Mouse (Mus musculus): ENCODE results near the gene Noto. TPM values are rescaled to one million over a fixed set of nuclear protein-coding genes. Genes with fewer than 3 reads are reported as not detected.

Gene Noto
- total RNA-seq (2015) = not detected in 2 replicates
- not detected in 2 replicates for total RNA-seq (2017)

GRCm38 (mm10) chr6:85423836-85424379 is at the start of gene Noto:
TSS of gene Noto (plus strand) at chr6:85423886.
- ATAC-seq (replicated peaks; ENCODE audit: poor library complexity) = no peak

- ATAC-seq (replicated peaks; ENCODE audit: poor library complexity) = no peak
Measured at GRCm38 (mm10) chr6:85373951-85374733, 49.5 kb upstream of the Noto start, which contains the start of gene Rab11fip5. TSS of gene Rab11fip5 (minus strand) at chr6:85374634.

- ATAC-seq (replicated peaks; ENCODE audit: poor library complexity) = peak; percentile 90
Measured at GRCm38 (mm10) chr6:85374734-85375114, 49.0 kb upstream of the Noto start.

GRCm38 (mm10) chr6:85377066-85377734 is 46.5 kb upstream of the Noto start:
- ATAC-seq (replicated peaks; ENCODE audit: poor library complexity) = no peak

- no peak for ATAC-seq (replicated peaks; ENCODE audit: poor library complexity)
Measured at GRCm38 (mm10) chr6:85377876-85378275, 45.8 kb upstream of the Noto start.

GRCm38 (mm10) chr6:85378629-85379028 is 45.1 kb upstream of the Noto start:
- no peak for ATAC-seq (replicated peaks; ENCODE audit: poor library complexity)

- ATAC-seq (replicated peaks; ENCODE audit: poor library complexity) = peak; percentile 93
Measured at GRCm38 (mm10) chr6:85380201-85380900, 43.3 kb upstream of the Noto start.

GRCm38 (mm10) chr6:85380901-85381647 is 42.6 kb upstream of the Noto start:
- ATAC-seq (replicated peaks; ENCODE audit: poor library complexity) = peak; percentile 58

- ATAC-seq (replicated peaks; ENCODE audit: poor library complexity) = no peak
Measured at GRCm38 (mm10) chr6:85381648-85382020, 42.1 kb upstream of the Noto start.

GRCm38 (mm10) chr6:85382791-85383190 is 40.9 kb upstream of the Noto start:
- ATAC-seq (replicated peaks; ENCODE audit: poor library complexity) = no peak

- ATAC-seq (replicated peaks; ENCODE audit: poor library complexity) = peak; percentile 88
Measured at GRCm38 (mm10) chr6:85388608-85389007, 35.1 kb upstream of the Noto start.

GRCm38 (mm10) chr6:85391803-85392202 is 31.9 kb upstream of the Noto start:
- peak; percentile 87 for ATAC-seq (replicated peaks; ENCODE audit: poor library complexity)

GRCm38 (mm10) chr6:85395360-85395759 is 28.3 kb upstream of the Noto start:
- no peak for ATAC-seq (replicated peaks; ENCODE audit: poor library complexity)

- peak; percentile 92 for ATAC-seq (replicated peaks; ENCODE audit: poor library complexity)
Measured at GRCm38 (mm10) chr6:85397165-85397564, 26.5 kb upstream of the Noto start.

- no peak for ATAC-seq (replicated peaks; ENCODE audit: poor library complexity)
Measured at GRCm38 (mm10) chr6:85399715-85400114, 24.0 kb upstream of the Noto start.

GRCm38 (mm10) chr6:85402613-85403012 is 21.1 kb upstream of the Noto start:
- ATAC-seq (replicated peaks; ENCODE audit: poor library complexity) = 0 out of 2 replicates have a peak, but pooled peaks have one; percentile 29

GRCm38 (mm10) chr6:85403039-85403438 is 20.6 kb upstream of the Noto start:
- ATAC-seq (replicated peaks; ENCODE audit: poor library complexity) = no peak

- ATAC-seq (replicated peaks; ENCODE audit: poor library complexity) = no peak
Measured at GRCm38 (mm10) chr6:85409003-85409402, 14.7 kb upstream of the Noto start.

GRCm38 (mm10) chr6:85410771-85411273 is 12.9 kb upstream of the Noto start:
- ATAC-seq (replicated peaks; ENCODE audit: poor library complexity) = peak; percentile 91

GRCm38 (mm10) chr6:85415829-85416228 is 7.9 kb upstream of the Noto start:
- ATAC-seq (replicated peaks; ENCODE audit: poor library complexity) = no peak
